Mouse (Mus musculus) neutrophil, adult 83 days (primary cell): ENCODE results near the gene Tubgcp2. TPM values are rescaled to one million over a fixed set of nuclear protein-coding genes. Genes with fewer than 3 reads are reported as not detected.

ENCODE experiments used
- total RNA-seq, 2 experiments: library from RNA; stranded (reverse); gene quantifications; one replicate each; pipeline ENCODE4 v1.2.4; 2023

Gene Tubgcp2
- total RNA-seq = 10 to 100 TPM; 21.1 to 24.4 TPM

GRCm38 (mm10) chr7:140036281-140037170 lies at the start of gene Tubgcp2, which contains the start of gene Zfp511:
Gene Tubgcp2 (minus strand): TSS chr7:140036669.
Gene Zfp511 (plus strand): TSS chr7:140036391.

GRCm38 (mm10) chr7:140082242-140082678 lies 45.8 kb upstream of the Tubgcp2 start, which contains the start of gene Caly:
Gene Caly (minus strand): TSS chr7:140082548.

DNA sequence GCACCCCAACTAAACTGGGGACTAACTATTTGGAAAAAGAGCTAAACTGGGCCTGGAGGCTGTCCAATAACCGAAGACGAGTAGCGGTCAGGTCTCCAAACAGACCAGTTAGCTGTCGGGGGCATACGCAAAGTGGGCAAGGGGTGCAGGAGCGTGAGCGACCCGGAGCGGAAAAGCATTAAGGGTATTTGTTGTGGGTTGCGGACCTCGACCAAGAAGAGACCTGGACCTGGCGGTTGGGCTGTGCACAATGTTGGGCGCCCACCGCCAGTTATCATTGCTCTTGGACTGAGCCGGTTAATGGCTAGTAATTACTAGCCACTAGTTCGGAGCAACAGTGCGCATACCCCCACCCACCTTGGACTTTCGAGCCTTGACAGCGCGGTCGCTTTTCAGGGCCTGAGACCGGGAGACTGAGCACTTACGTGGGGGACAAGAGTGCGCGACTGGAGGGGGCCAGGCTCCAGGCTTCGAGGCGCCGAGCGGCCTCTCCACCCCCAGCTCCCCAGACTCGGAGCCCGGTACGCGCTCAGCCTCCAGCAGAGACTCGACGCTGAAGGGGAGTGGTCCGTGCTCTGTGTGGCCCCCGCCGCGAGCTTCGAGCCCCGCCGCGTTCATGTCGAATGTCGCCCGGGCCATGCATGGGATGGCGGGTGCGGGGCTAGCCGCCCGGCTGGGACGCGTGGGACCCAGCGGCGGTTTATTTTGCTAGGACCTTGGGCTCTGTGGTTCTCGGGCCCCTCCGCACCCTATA lies 12.1 kb upstream of the Tubgcp2 start, which contains the start of gene Msx3:
Gene Msx3 (minus strand): TSS at position 729 of the 754 bp plus-strand sequence.

DNA sequence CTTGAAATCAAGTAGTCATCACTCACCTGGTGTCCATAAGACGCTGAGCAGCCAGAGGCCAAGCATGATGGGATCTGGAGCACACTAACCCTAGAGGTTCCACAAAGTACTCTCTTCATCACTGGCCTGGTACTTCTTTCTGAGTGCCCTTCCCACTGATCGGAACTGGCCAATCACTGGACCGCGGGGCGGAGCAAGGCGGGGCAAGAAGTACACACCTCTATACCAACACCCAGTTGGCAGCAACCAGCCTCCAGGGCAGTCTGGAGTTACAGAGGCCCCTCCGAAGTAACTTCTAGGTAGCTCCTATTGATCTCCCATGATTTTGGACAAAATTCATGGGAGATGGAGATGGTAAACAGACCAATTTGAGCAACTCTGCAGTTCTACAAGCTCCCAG lies 44.1 kb downstream of the Tubgcp2 start, which contains the start of gene Adam8:
Gene Adam8 (minus strand): TSS at position 157 of the 400 bp plus-strand sequence.

GRCm38 (mm10) chr7:139978278-139978892 lies 58.1 kb downstream of the Tubgcp2 start, which contains the start of gene 6430531B16Rik:
Gene 6430531B16Rik (minus strand): TSS chr7:139978755.

Other genes starting within 250 kb of the Tubgcp2 start
- gene Adgra1, start 202.5 kb downstream of the Tubgcp2 start, total RNA-seq = not detected
- not detected for gene Kndc1, start 142.0 kb downstream of the Tubgcp2 start, total RNA-seq
- not detected for gene Utf1, start 92.9 kb downstream of the Tubgcp2 start, total RNA-seq
- 10 to 100 TPM; 11.8 to 15.1 TPM for gene 6430531B16Rik, start 57.9 kb downstream of the Tubgcp2 start, total RNA-seq
- gene Adam8, start 44.1 kb downstream of the Tubgcp2 start, total RNA-seq = 100 to 1,000 TPM; 574 to 698 TPM
- gene Zfp511, start 278 bp downstream of the Tubgcp2 start, total RNA-seq = 10 to 100 TPM; 15.4 to 20.4 TPM
- gene Msx3, start 12.4 kb upstream of the Tubgcp2 start, total RNA-seq = not detected
- gene Caly, start 45.9 kb upstream of the Tubgcp2 start, total RNA-seq = not detected
- gene Prap1, start 56.7 kb upstream of the Tubgcp2 start, total RNA-seq = not detected
- 1 to 10 TPM; 6.8 to 9.8 TPM for gene Fuom, start 65.8 kb upstream of the Tubgcp2 start, total RNA-seq
- 1 to 10 TPM; 6.1 to 8.1 TPM for gene Paox, start 79.1 kb upstream of the Tubgcp2 start, total RNA-seq
- gene Echs1, start 79.8 kb upstream of the Tubgcp2 start, total RNA-seq = 10 to 100 TPM; 32.0 to 35.8 TPM
- 1 to 10 TPM; 5.2 to 8.1 TPM for gene Mtg1, start 100.9 kb upstream of the Tubgcp2 start, total RNA-seq
- gene Sprn, start 118.2 kb upstream of the Tubgcp2 start, total RNA-seq = not detected
- gene Olfr522, start 128.1 kb upstream of the Tubgcp2 start, total RNA-seq = not detected
- not detected for gene Olfr523, start 136.5 kb upstream of the Tubgcp2 start, total RNA-seq
- gene Olfr524, start 169.3 kb upstream of the Tubgcp2 start, total RNA-seq = not detected
- not detected for gene Cd163l1, start 181.6 kb upstream of the Tubgcp2 start, total RNA-seq
- gene 5830411N06Rik, start 210.6 kb upstream of the Tubgcp2 start, total RNA-seq = not detected